Mouse (Mus musculus): ENCODE data around the gene Smdt1.

DNA sequence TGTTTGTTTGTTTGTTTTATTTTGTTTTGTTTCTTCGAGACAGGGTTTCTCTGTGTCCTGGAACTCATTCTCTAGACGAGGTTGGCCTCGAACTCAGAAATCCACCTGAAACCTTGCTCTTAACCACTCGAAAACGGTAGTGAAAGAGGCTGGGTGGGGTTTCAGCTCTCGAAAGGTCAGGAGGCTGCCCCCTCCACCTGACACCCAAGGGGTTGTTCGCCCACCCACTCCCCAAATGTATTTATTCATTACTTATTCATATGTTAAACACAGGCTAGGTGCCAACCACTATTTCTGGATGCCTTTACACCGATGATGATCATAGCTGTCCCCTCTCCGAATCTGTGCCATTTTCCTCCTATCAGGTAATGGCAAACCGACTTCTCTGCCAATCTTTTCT is 391 bp downstream of the Smdt1 start:
- no peak; the same call in 1 of the 2 replicates for TF ChIP-seq CTCF (IDR thresholded peaks at IDR 0.05; ENCODE audit: low read depth)
- no peak for TF ChIP-seq EP300 (optimal IDR thresholded peaks at IDR 0.05)
